Mouse (Mus musculus) G1E (cell line): ENCODE results near the gene Plcb1. TPM values are rescaled to one million over a fixed set of nuclear protein-coding genes. Genes with fewer than 3 reads are reported as not detected.
"Not testable (repeated sequence)": the region's sequence is repeated elsewhere in the genome, so short reads cannot be mapped to it uniquely, and the experiment has no call there.

Experiments used
- ATAC-seq: 2 replicates; pipeline ENCODE4 v1.8.0; 2016; ENCODE audit warnings: mild to moderate bottlenecking; ENCODE audit not compliant: insufficient number of reproducible peaks, poor library complexity, low FRiP score, severe bottlenecking; ENCODE audit errors: extremely low read depth
- DNase-seq: peaks from one replicate; pipeline ENCODE4 v3.0.0; 2012; ENCODE audit warnings: low spot score
- H3K27me3 ChIP-seq: 2 replicates; pipeline ENCODE4 v1.6.1; 2012; ENCODE audit warnings: mild to moderate bottlenecking, low read length, inconsistent platforms; ENCODE audit not compliant: insufficient read depth
- H3K36me3 ChIP-seq: replicated peaks from 2 replicates; pipeline ENCODE3; 2012; ENCODE audit warnings: mild to moderate bottlenecking, inconsistent platforms
- H3K4me1 ChIP-seq: 2 replicates; pipeline ENCODE4 v1.6.1; 2012; ENCODE audit warnings: low read depth, low read length, inconsistent platforms, mixed read lengths; ENCODE audit not compliant: insufficient read depth
- H3K4me3 ChIP-seq: 2 replicates; pipeline ENCODE4 v1.5.1; 2012; ENCODE audit warnings: low read depth, mild to moderate bottlenecking, inconsistent platforms, low read length, moderate library complexity, mixed read lengths
- H3K9me3 ChIP-seq: replicated peaks from 2 replicates; pipeline ENCODE4 v1.6.1; 2012; ENCODE audit warnings: inconsistent platforms
- CTCF ChIP-seq: IDR thresholded peaks from 2 replicates; pipeline ENCODE4 v1.5.1; 2012; ENCODE audit warnings: low read depth, low read length, inconsistent platforms, mixed read lengths
- GATA1 ChIP-seq: IDR thresholded peaks from 2 replicates; pipeline ENCODE4 v1.6.1; 2012; ENCODE audit warnings: borderline replicate concordance, low read length, inconsistent platforms, mixed read lengths
- GATA2 ChIP-seq: IDR thresholded peaks from 2 replicates; pipeline ENCODE4 v1.6.1; 2012; ENCODE audit warnings: low read depth, low read length, inconsistent platforms, borderline replicate concordance
- POLR2AphosphoS5 ChIP-seq: IDR thresholded peaks from 2 replicates; pipeline ENCODE4 v1.6.1; 2012; ENCODE audit warnings: low read depth, low read length, inconsistent platforms; ENCODE audit not compliant: insufficient replicate concordance
- TAL1 ChIP-seq: conservative IDR thresholded peaks from 2 replicates; pipeline ENCODE4 v1.6.1; 2012; ENCODE audit warnings: low read depth, low read length, inconsistent platforms, mixed read lengths
- polyA plus RNA-seq: library from polyadenylated mRNA; stranded (reverse); fragments of >175 nt; gene quantifications from 2 replicates; pipeline ENCODE4 v1.2.3, GENCODE M21; 2012
- total RNA-seq, 2 experiments: library from RNA; stranded (forward) in 1 of 2; stranded (reverse) in 1 of 2; fragments of 200-1000 nt in 1 of 2; fragments of >200 nt in 1 of 2; fragmentation: Nextera tagmentation in 1 of 2; gene quantifications; 2 replicates each; pipeline ENCODE4 v1.2.3; 2014 to 2017

Plcb1 gene
- total and polyA plus RNA-seq, 3 experiments: 0.16 TPM; not detected in 2

- no peak for ATAC-seq
- H3K36me3 ChIP-seq: no peaks in the 10 kb centered on the region
- H3K27me3 ChIP-seq: no peaks in the 10 kb centered on the region
- TF ChIP-seq POLR2AphosphoS5: no peak
- no peak for TF ChIP-seq GATA1
- TF ChIP-seq GATA2: no peak
- no peak for TF ChIP-seq TAL1
- TF ChIP-seq CTCF: no peak
- no peak for DNase-seq
- no peaks in the 10 kb centered on the region; the same call in 1 of the 2 replicates for H3K4me1 ChIP-seq
- no peaks in the 10 kb centered on the region for H3K9me3 ChIP-seq
- no peak overlapping the region for H3K4me3 ChIP-seq
Measured at GRCm38 (mm10) chr2:134981394-134981793, 195.5 kb downstream of the Plcb1 start.

- H3K4me3 ChIP-seq: no peak overlapping the region
- H3K27me3 ChIP-seq: no peaks in the 10 kb centered on the region
- peaks cover 16% of the 10 kb centered on the region for H3K4me1 ChIP-seq
- TF ChIP-seq CTCF: no peak
- TF ChIP-seq GATA1: no peak
- no peak for TF ChIP-seq TAL1
- no peak for TF ChIP-seq POLR2AphosphoS5
- no peak for TF ChIP-seq GATA2
- no peaks in the 10 kb centered on the region for H3K9me3 ChIP-seq
- DNase-seq: no peak
- no peak for ATAC-seq
- H3K36me3 ChIP-seq: no peaks in the 10 kb centered on the region
Measured at GRCm38 (mm10) chr2:134984884-134985283, 199.0 kb downstream of the Plcb1 start.

- Histone ChIP-seq H3K36me3 (no peaks in the 10 kb centered on the region), H3K27me3 (no peaks in the 10 kb centered on the region), H3K4me3 (no peak overlapping the region), H3K4me1 (peaks cover 38% of the 10 kb centered on the region), H3K9me3 (no peaks in the 10 kb centered on the region)
- ATAC-seq (no peak), DNase-seq (no peak)
- TF ChIP-seq TAL1: no peak
- TF ChIP-seq GATA1: no peak
- TF ChIP-seq GATA2: no peak
- TF ChIP-seq CTCF: no peak
- TF ChIP-seq POLR2AphosphoS5: no peak
Measured at GRCm38 (mm10) chr2:134987978-134988377, 202.1 kb downstream of the Plcb1 start.

- ATAC-seq (peak; percentile 90), DNase-seq (peak; percentile 42)
- TF ChIP-seq TAL1 (peak; percentile 76), GATA1 (no peak), POLR2AphosphoS5 (no peak)
- no peaks in the 10 kb centered on the region for H3K9me3 ChIP-seq
- no peaks in the 10 kb centered on the region for H3K27me3 ChIP-seq
- H3K4me3 ChIP-seq: peak overlapping the region; percentile 49; the same call in 1 of the 2 replicates
- no peaks in the 10 kb centered on the region for H3K36me3 ChIP-seq
- H3K4me1 ChIP-seq: peaks cover 48% of the 10 kb centered on the region
Measured at GRCm38 (mm10) chr2:134989650-134990292, 203.9 kb downstream of the Plcb1 start.

- Histone ChIP-seq H3K4me3 (no peak overlapping the region), H3K36me3 (no peaks in the 10 kb centered on the region), H3K9me3 (no peaks in the 10 kb centered on the region), H3K27me3 (no peaks in the 10 kb centered on the region), H3K4me1 (peaks cover 5% of the 10 kb centered on the region; the same call in 1 of the 2 replicates)
- DNase-seq (no peak), ATAC-seq (peak; percentile 66)
- TF ChIP-seq POLR2AphosphoS5 (no peak), CTCF (peak; percentile 42; the same call in 1 of the 2 replicates), GATA1 (no peak), TAL1 (no peak), GATA2 (no peak)
Measured at GRCm38 (mm10) chr2:135007134-135007533, 221.3 kb downstream of the Plcb1 start.

- not testable (repeated sequence) for H3K4me1 ChIP-seq, H3K4me3 ChIP-seq, H3K27me3 ChIP-seq, H3K9me3 ChIP-seq, H3K36me3 ChIP-seq, ATAC-seq, DNase-seq
Measured at GRCm38 (mm10) chr2:135007885-135008284, 222.0 kb downstream of the Plcb1 start.
